Mouse (Mus musculus) kidney, embryonic 16.5 days (tissue): Measurements from ENCODE around the gene Olfr1490. TPM values are rescaled to one million over a fixed set of nuclear protein-coding genes. Genes with fewer than 3 reads are reported as not detected.
"Not testable (repeated sequence)": the region's sequence is repeated elsewhere in the genome, so short reads cannot be mapped to it uniquely, and the experiment has no call there.

ENCODE experiments used
- ATAC-seq: fragments of 200-750 bp; cut with Nextera tagmentation; 2 replicates; pipeline ENCODE4 v1.8.0; 2017; ENCODE audit warnings: moderate TSS enrichment; ENCODE audit not compliant: low FRiP score, low TSS enrichment
- H3K27ac ChIP-seq: fragments of 300-500 bp; sonication (generic); 2 replicates; pipeline ENCODE4 v1.5.1; 2014; ENCODE audit warnings: low read length
- H3K27me3 ChIP-seq: fragments of 300-500 bp; sonication (generic); 2 replicates; pipeline ENCODE4 v1.6.1; 2014; ENCODE audit warnings: low read length, control low read depth, mixed read lengths; ENCODE audit not compliant: insufficient read depth
- H3K36me3 ChIP-seq: fragments of 300-500 bp; sonication (generic); 2 replicates; pipeline ENCODE4 v1.6.1; 2014; ENCODE audit warnings: low read length, control low read depth, mixed read lengths; ENCODE audit not compliant: insufficient read depth
- H3K4me1 ChIP-seq: fragments of 300-500 bp; sonication (generic); 2 replicates; pipeline ENCODE4 v1.6.1; 2014; ENCODE audit warnings: low read length, control low read depth, mixed read lengths; ENCODE audit not compliant: insufficient read depth
- H3K4me2 ChIP-seq: fragments of 300-500 bp; sonication (generic); replicated peaks from 2 replicates; pipeline ENCODE4 v1.6.1; 2014; ENCODE audit warnings: low read depth, low read length
- H3K4me3 ChIP-seq: fragments of 300-500 bp; sonication (generic); 2 replicates; pipeline ENCODE4 v1.5.1; 2014; ENCODE audit warnings: mild to moderate bottlenecking, low read length
- H3K9ac ChIP-seq: fragments of 300-500 bp; sonication (generic); replicated peaks from 2 replicates; pipeline ENCODE4 v1.6.1; 2014; ENCODE audit warnings: low read length
- H3K9me3 ChIP-seq: fragments of 300-500 bp; sonication (generic); 2 replicates; pipeline ENCODE4 v1.6.1; 2016; ENCODE audit warnings: low read length, control low read depth
- WGBS: fragments of 180-500 bp; shearing (Covaris S2); extraction: QIAGEN DNeasy Blood & Tissue Kit; methylation state at CpG from one replicate; pipeline ENCODE4 v1.1.7; 2014; 5-methylcytosine and 5-hydroxymethylcytosine counted together
- microRNA-seq: library from miRNA; unstranded; fragments of <30 nt; microRNA quantifications from one replicate; pipeline ENCODE4, GENCODE M21; 2016
- polyA plus RNA-seq: library from polyadenylated mRNA; unstranded; fragments of >200 nt; fragmentation: Nextera tagmentation; extraction: Ambion mirVana; gene quantifications from 2 replicates; pipeline ENCODE4 v1.2.1, GENCODE M21; 2015

The Olfr1490 gene
- not detected in 2 replicates for polyA plus RNA-seq

DNA sequence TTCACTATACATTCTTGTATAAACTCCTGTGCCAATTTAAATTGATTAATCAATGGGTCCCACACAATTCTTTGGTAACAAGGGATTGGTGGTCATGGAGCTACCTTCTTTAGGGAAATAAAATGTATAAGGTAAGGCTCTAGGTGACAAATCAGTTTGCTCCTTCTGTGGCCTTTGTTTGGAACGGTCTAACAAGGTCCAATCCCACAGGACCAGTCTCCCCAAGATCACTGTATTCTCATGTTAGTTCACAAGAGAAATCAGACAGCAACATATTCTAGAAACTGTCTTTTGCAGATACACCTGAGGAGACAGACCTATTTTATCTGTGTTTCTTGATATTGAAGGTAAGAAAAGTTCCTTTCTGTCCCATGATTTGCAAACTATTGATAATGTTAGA lies at the start of gene Olfr1490:
Gene Olfr1490, plus strand, starts transcription at position 301 of the 400 bp plus-strand sequence.
- Histone ChIP-seq H3K36me3 (no peaks in the 10 kb centered on the region), H3K4me2 (no peak within 1 kb of the TSS), H3K9ac (no peak within 1 kb of the TSS), H3K27me3 (no peaks in the 10 kb centered on the region), H3K9me3 (peaks cover 4% of the 10 kb centered on the region; the same call in 1 of the 2 replicates), H3K4me1 (no peaks in the 10 kb centered on the region), H3K27ac (no peak within 1 kb of the TSS), H3K4me3 (no peak within 1 kb of the TSS)
- no peak for ATAC-seq
- 75% methylated on average over 1 of the region's 1 CpGs for WGBS

DNA sequence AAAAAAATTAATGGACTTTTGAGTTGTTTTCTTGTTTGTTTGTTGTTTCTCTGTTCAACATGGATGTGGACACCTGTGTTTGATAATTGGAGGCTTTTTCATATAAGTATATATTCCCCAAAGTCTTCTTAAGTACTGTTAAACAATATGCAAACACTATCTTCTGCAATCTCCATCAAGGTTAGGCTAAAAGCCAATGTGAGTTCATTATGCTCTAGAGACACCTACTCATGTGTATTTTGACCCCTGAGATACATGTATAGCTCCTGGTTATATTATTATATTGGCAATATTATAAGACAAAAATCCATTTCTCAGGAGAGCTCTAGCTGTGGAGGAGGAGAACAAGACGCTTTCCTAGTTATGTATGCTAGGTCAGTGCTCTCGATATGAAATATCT lies 33.8 kb upstream of the Olfr1490 start, which contains the start of gene Olfr1487:
Gene Olfr1487, plus strand, starts transcription at position 301 of the 400 bp plus-strand sequence.
- H3K4me1 ChIP-seq, H3K9ac ChIP-seq, H3K4me2 ChIP-seq, H3K9me3 ChIP-seq, H3K27ac ChIP-seq, H3K4me3 ChIP-seq, ATAC-seq, H3K36me3 ChIP-seq, H3K27me3 ChIP-seq: not testable (repeated sequence)
- WGBS = 82% methylated on average over 2 of the region's 2 CpGs

DNA sequence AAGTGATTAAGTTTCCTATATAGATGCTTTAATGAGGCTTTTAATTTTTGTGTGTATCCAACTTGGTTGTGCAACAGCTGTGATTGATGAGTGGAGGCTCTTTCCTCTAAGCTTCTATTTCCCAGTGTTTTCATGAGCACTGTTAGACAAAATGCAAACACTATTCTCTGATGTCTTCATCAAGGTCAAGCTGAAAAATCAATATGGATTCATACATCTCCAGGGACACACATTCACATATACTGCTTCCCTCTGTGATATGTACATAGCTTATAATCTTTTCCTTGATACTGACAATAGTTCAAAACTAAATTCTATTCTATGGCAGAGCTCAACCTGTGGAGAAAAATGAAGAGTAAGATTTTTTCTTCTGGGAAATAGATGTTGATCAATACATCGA lies 19.6 kb upstream of the Olfr1490 start, which contains the start of gene Olfr1489:
Gene Olfr1489, plus strand, starts transcription at position 301 of the 400 bp plus-strand sequence.
- Histone ChIP-seq H3K4me3 (no peak within 1 kb of the TSS), H3K36me3 (no peaks in the 10 kb centered on the region), H3K4me2 (no peak within 1 kb of the TSS), H3K4me1 (no peaks in the 10 kb centered on the region), H3K9ac (no peak within 1 kb of the TSS), H3K27me3 (no peaks in the 10 kb centered on the region), H3K9me3 (no peaks in the 10 kb centered on the region), H3K27ac (no peak within 1 kb of the TSS)
- WGBS = 88% methylated on average over 1 of the region's 1 CpGs
- ATAC-seq = no peak

DNA sequence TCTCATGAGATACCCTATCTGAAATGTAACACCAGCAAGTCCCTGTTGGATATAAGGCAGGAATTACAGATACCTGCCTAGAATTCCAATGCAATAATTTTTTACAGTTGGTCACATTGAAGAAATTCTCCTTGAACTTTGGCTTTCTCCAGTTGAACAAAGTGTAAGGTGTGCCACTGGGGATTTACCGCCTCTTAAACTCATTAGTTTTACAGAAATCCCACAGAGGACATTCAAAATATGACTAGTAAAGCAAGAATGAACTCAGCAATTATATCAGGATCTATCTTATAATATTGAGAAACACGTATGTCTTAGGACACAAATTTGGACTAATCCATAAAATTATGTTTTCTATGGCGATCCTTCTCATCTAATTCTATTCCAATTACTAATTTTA lies 46.1 kb downstream of the Olfr1490 start, which contains the start of gene Olfr1491:
Gene Olfr1491, plus strand, starts transcription at position 301 of the 400 bp plus-strand sequence.
- Histone ChIP-seq H3K4me2 (no peak within 1 kb of the TSS), H3K9ac (no peak within 1 kb of the TSS), H3K27me3 (no peaks in the 10 kb centered on the region), H3K36me3 (no peaks in the 10 kb centered on the region), H3K27ac (no peak within 1 kb of the TSS), H3K4me3 (no peak within 1 kb of the TSS), H3K9me3 (no peaks in the 10 kb centered on the region), H3K4me1 (no peaks in the 10 kb centered on the region)
- no peak for ATAC-seq
- 75% methylated on average over 3 of the region's 3 CpGs for WGBS

Small RNA genes lying within 50 kb of the gene (microRNA-seq; reads per million reads assigned to microRNA genes)
- not detected for gene Gm23931

Other genes starting within 250 kb of the Olfr1490 start
- not detected in 2 replicates for gene Olfr1469, start 243.2 kb upstream of the Olfr1490 start, polyA plus RNA-seq
- not detected in 2 replicates for gene Olfr1471, start 207.7 kb upstream of the Olfr1490 start, polyA plus RNA-seq
- not detected in 2 replicates for gene Olfr1472, start 195.0 kb upstream of the Olfr1490 start, polyA plus RNA-seq
- gene Olfr1474, start 181.5 kb upstream of the Olfr1490 start, polyA plus RNA-seq = not detected in 2 replicates
- not detected in 2 replicates for gene Olfr1475, start 170.9 kb upstream of the Olfr1490 start, polyA plus RNA-seq
- gene Olfr1477, start 150.5 kb upstream of the Olfr1490 start, polyA plus RNA-seq = not detected in 2 replicates
- gene Olfr1480, start 123.2 kb upstream of the Olfr1490 start, polyA plus RNA-seq = not detected in 2 replicates
- not detected in 2 replicates for gene Olfr1484, start 67.6 kb upstream of the Olfr1490 start, polyA plus RNA-seq
- gene Olfr1487, start 33.7 kb upstream of the Olfr1490 start, polyA plus RNA-seq = not detected in 2 replicates
- not detected in 2 replicates for gene Olfr1489, start 19.5 kb upstream of the Olfr1490 start, polyA plus RNA-seq
- gene Olfr1491, start 46.2 kb downstream of the Olfr1490 start, polyA plus RNA-seq = not detected in 2 replicates
- not detected in 2 replicates for gene Olfr1493-ps1, start 72.2 kb downstream of the Olfr1490 start, polyA plus RNA-seq
- not detected in 2 replicates for gene Olfr1494, start 88.6 kb downstream of the Olfr1490 start, polyA plus RNA-seq
- not detected in 2 replicates for gene Olfr1495, start 113.5 kb downstream of the Olfr1490 start, polyA plus RNA-seq
- gene Olfr1496, start 126.8 kb downstream of the Olfr1490 start, polyA plus RNA-seq = not detected in 2 replicates
- gene Olfr1497, start 147.1 kb downstream of the Olfr1490 start, polyA plus RNA-seq = not detected in 2 replicates
- gene Olfr1499, start 168.4 kb downstream of the Olfr1490 start, polyA plus RNA-seq = not detected in 2 replicates
- gene Olfr1500, start 179.4 kb downstream of the Olfr1490 start, polyA plus RNA-seq = not detected in 2 replicates
- not detected in 2 replicates for gene Olfr1501, start 199.6 kb downstream of the Olfr1490 start, polyA plus RNA-seq
- gene Olfr1502, start 210.7 kb downstream of the Olfr1490 start, polyA plus RNA-seq = not detected in 2 replicates
- not detected in 2 replicates for gene Olfr1504, start 246.8 kb downstream of the Olfr1490 start, polyA plus RNA-seq